Mouse (Mus musculus) mesoderm, embryonic 11.5 days (tissue): ENCODE measurements around the gene Vmn2r96.
"Not testable (repeated sequence)": the region's sequence is repeated elsewhere in the genome, so short reads cannot be mapped to it uniquely, and the experiment has no call there.

Experiments used
- DNase-seq: peaks from one replicate; pipeline ENCODE4 v3.0.0-alpha.2; 2012; ENCODE audit warnings: low read depth, low spot score

Gene Vmn2r96

GRCm38 (mm10) chr17:18572851-18573250 is at the start of gene Vmn2r96:
Gene Vmn2r96 (plus strand): TSS chr17:18573151.
- not testable (repeated sequence) for DNase-seq

- no peak for DNase-seq
Observed at GRCm38 (mm10) chr17:18523371-18523770, 49.6 kb upstream of the Vmn2r96 start.

GRCm38 (mm10) chr17:18523991-18524390 is 49.0 kb upstream of the Vmn2r96 start:
- no peak for DNase-seq

GRCm38 (mm10) chr17:18558212-18559158 is 14.5 kb upstream of the Vmn2r96 start:
- DNase-seq = not testable (repeated sequence)

- not testable (repeated sequence) for DNase-seq
Observed at GRCm38 (mm10) chr17:18566186-18566585, 6.8 kb upstream of the Vmn2r96 start.

GRCm38 (mm10) chr17:18615151-18615550 is 42.2 kb downstream of the Vmn2r96 start:
- DNase-seq = not testable (repeated sequence)

GRCm38 (mm10) chr17:18626532-18626931 is 53.6 kb downstream of the Vmn2r96 start:
- DNase-seq = no peak
